Mouse (Mus musculus) neural tube, embryonic 14.5 days (tissue): ENCODE measurements around the gene Map4k2. TPM values are rescaled to one million over a fixed set of nuclear protein-coding genes. Genes with fewer than 3 reads are reported as not detected.
A peak's percentile ranks its signal among the peaks of the same experiment; 100 is the strongest.

Experiments
- ATAC-seq: fragments of 200-750 bp; cut with Nextera tagmentation; 2 replicates; pipeline ENCODE4 v1.8.0; 2017; ENCODE audit warnings: low read depth, mild to moderate bottlenecking, moderate TSS enrichment, moderate library complexity
- H3K27ac ChIP-seq: fragments of 300-500 bp; sonication (generic); 2 replicates; pipeline ENCODE4 v1.5.1; 2014; ENCODE audit warnings: low read depth, mild to moderate bottlenecking, control low read depth, low read length, moderate library complexity, mixed read lengths
- H3K27me3 ChIP-seq: fragments of 300-500 bp; sonication (generic); 2 replicates; pipeline ENCODE4 v1.6.1; 2014; ENCODE audit warnings: low read length; ENCODE audit not compliant: control insufficient read depth, insufficient read depth
- H3K36me3 ChIP-seq: fragments of 300-500 bp; sonication (generic); 2 replicates; pipeline ENCODE4 v1.6.1; 2014; ENCODE audit warnings: low read length, mixed read lengths; ENCODE audit not compliant: control insufficient read depth, insufficient read depth
- H3K4me1 ChIP-seq: fragments of 300-500 bp; sonication (generic); 2 replicates; pipeline ENCODE4 v1.6.1; 2014; ENCODE audit warnings: low read length; ENCODE audit not compliant: control insufficient read depth, insufficient read depth
- H3K4me2 ChIP-seq: fragments of 300-500 bp; sonication (generic); 2 replicates; pipeline ENCODE4 v1.6.1; 2014; ENCODE audit warnings: mild to moderate bottlenecking, low read depth, low read length, control low read depth
- H3K4me3 ChIP-seq: fragments of 300-500 bp; sonication (generic); 2 replicates; pipeline ENCODE4 v1.5.1; 2014; ENCODE audit warnings: low read depth, low read length, control low read depth, mixed read lengths
- H3K9ac ChIP-seq: fragments of 300-500 bp; sonication (generic); replicated peaks from 2 replicates; pipeline ENCODE4 v1.6.1; 2014; ENCODE audit warnings: low read depth, mild to moderate bottlenecking, control low read depth, low read length, mixed read lengths
- H3K9me3 ChIP-seq: fragments of 300-500 bp; sonication (generic); 2 replicates; pipeline ENCODE4 v1.6.1; 2016; ENCODE audit warnings: low read length; ENCODE audit not compliant: control insufficient read depth
- WGBS: fragments of 180-500 bp; shearing (Covaris S2); extraction: QIAGEN DNeasy Blood & Tissue Kit; methylation state at CpG from one replicate; pipeline ENCODE4 v1.1.7; 2014; 5-methylcytosine and 5-hydroxymethylcytosine counted together
- polyA plus RNA-seq: library from polyadenylated mRNA; unstranded; fragments of >200 nt; fragmentation: Nextera tagmentation; extraction: Ambion mirVana; gene quantifications from 2 replicates; pipeline ENCODE4 v1.2.1, GENCODE M21; 2014

Map4k2 gene
- polyA plus RNA-seq, 1 experiment from 2014 or later: 13.3 TPM

DNA sequence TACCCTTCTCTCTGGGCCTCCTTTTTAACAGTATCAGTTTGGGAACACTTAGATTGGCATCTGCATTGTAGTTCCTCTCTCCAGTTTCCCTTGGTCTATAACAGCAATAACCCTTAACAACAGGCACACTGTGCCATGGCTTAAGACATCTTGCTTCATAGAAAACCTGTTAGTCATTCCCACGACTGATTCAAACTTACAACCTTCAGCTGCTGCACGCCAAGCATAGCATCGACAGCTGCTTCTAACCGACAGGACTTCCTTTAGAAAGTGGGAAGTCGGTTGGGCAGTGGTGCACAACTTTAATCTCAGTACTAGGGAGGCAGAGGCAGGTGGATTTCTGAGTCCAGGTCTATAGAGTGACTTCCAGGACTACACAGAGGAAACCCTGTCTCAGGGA lies 9.8 kb upstream of the Map4k2 start:
- no peak overlapping the region for H3K27ac ChIP-seq
- no peaks in the 10 kb centered on the region for H3K27me3 ChIP-seq
- H3K4me3 ChIP-seq: no peak overlapping the region
- H3K4me2 ChIP-seq: no peak overlapping the region
- no peaks in the 10 kb centered on the region for H3K36me3 ChIP-seq
- H3K9ac ChIP-seq: no peak overlapping the region
- no peaks in the 10 kb centered on the region for H3K9me3 ChIP-seq
- no peak for ATAC-seq
- 75% methylated on average over 5 of the region's 5 CpGs for WGBS
- H3K4me1 ChIP-seq: peaks cover 6% of the 10 kb centered on the region

DNA sequence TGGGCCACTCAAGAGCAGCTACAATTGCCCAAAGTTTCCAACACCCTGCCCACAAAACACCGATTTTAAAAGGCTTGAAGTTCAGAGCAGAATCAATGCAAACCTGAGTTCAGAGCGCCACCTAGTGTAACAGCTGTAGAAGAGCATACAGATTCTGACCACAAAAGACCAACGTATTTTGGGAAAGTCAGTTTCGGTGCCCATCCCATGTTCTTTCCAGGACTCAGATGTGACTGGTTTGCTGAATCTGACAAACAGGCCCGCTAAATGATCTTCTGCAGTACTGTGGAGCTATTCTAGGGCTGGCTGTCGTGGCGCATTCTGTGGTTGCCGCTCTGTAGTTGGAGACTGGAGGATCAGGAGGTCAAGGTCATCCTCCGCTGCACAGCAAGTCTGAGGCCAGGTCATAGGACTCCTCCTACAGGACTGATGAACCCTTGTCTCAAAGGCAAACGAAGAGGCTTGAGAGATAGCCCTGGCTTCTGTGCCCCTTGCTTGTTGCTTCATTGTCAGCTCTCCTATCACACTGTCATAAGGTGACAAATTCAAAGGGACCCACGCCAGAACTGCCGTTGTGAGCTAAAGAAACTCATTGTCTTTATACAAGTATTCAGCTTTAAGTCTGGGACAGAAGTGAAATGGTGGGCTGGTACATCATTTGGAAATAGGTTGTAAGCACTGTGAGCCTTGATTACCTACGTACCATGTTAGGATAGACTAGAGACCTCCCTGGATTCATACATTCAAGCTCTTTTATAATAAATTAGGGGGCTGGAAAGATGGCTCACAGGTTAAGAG lies 9.0 kb upstream of the Map4k2 start:
- H3K4me3 ChIP-seq: no peak overlapping the region
- no peaks in the 10 kb centered on the region for H3K9me3 ChIP-seq
- no peak overlapping the region for H3K9ac ChIP-seq
- 26% methylated on average over 13 of the region's 13 CpGs for WGBS
- ATAC-seq: no peak
- no peaks in the 10 kb centered on the region for H3K36me3 ChIP-seq
- no peak overlapping the region for H3K4me2 ChIP-seq
- peaks cover 14% of the 10 kb centered on the region for H3K4me1 ChIP-seq
- no peak overlapping the region for H3K27ac ChIP-seq
- no peaks in the 10 kb centered on the region for H3K27me3 ChIP-seq

DNA sequence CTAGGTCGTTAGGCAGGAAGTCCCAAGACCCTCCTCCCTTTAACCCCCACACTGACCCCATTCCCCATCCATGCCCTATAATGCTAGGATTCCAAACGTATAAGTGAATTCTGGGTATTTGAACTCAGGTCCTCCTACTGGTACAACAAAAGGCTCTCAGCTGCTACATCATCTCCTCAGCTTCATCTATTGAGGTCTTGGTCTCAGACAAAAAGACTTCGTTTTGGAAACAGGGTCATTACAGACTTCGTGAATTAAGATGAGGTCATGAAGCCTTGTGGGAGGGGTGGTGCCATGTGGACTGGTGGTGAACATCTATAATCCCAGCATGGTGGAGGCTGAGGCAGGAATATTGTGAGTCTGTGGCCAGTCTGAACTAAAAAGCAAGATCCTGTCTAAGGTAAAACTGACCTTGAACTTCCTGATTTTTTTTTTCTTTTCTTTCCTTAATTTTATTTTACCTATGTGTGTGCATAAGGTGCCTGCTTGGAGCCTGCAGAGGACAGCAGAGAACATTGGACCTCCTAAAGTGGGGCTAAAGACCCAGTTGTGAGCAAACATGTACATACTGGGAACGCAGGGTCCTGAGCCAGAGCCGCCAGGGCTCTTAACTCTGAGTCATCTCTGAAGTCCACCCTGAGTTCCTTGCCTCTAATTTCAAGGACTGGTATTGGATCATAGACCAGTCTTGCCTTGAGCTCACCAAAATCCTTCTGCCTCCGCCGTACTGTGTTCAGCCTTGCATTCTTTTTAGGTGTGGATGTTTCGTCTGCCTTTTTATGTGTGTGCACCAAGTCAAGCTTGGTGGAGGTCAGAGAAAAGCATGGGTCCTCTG lies 7.0 kb upstream of the Map4k2 start:
- 69% methylated on average over 9 of the region's 9 CpGs for WGBS
- Histone ChIP-seq H3K4me1 (peaks cover 17% of the 10 kb centered on the region), H3K9ac (no peak overlapping the region), H3K4me2 (peak overlapping the region; percentile 94), H3K27me3 (no peaks in the 10 kb centered on the region), H3K27ac (peak overlapping the region; percentile 24; the same call in 1 of the 2 replicates), H3K4me3 (peak overlapping the region; percentile 87; the same call in 1 of the 2 replicates), H3K36me3 (peaks cover 14% of the 10 kb centered on the region), H3K9me3 (no peaks in the 10 kb centered on the region)
- peak; percentile 3; the same call in 1 of the 2 replicates for ATAC-seq

DNA sequence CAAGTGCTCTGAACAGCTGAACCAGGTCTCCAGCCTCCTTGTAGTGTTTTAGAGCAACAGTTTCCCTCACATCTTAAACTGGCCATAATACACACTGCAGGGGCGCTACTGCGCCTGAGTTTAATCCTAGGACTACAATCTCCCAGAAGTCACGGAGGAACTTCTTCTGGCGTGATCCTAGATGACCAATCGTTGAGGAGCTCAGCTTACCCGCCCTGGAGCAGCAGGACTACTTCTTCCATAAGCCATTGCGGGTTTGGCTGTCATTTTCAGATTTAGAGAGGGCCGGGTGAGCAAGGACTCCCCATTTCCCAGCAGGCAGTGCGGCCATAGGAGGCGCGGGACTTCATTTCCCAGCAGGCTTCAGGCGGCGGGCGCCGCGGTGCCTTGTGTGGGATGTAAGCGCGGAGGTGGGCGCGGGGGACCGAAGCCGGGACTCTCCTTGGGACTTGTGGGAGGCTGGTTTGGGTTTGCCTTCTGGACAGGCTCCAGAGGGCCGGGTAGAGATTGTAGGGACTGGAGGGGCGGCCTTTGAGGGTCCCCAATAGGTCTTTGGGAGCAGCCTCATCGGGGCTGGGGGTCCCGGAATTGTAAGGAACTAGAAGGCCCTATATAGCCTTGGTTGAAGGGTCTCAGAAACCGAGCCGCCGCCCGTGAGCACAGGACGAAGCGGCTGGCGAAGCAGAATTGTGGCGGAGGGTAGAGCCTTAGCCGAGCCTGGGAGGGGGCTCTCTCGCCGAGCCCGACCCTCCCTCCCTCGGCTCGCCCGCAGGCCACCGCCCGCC lies 6.1 kb upstream of the Map4k2 start, which contains the start of gene Men1:
Gene Men1 (plus strand): TSS at position 307 of the 785 bp plus-strand sequence.
- Histone ChIP-seq H3K27me3 (no peaks in the 10 kb centered on the region), H3K36me3 (peaks cover 23% of the 10 kb centered on the region), H3K4me1 (peaks cover 17% of the 10 kb centered on the region), H3K9ac (peak within 1 kb of the TSS; percentile 82), H3K27ac (peak within 1 kb of the TSS; percentile 60), H3K4me3 (peak within 1 kb of the TSS; percentile 87), H3K9me3 (no peaks in the 10 kb centered on the region), H3K4me2 (peak within 1 kb of the TSS; percentile 94)
- peak; percentile 94 for ATAC-seq
- under 1% methylated on average over 43 of the region's 43 CpGs for WGBS

DNA sequence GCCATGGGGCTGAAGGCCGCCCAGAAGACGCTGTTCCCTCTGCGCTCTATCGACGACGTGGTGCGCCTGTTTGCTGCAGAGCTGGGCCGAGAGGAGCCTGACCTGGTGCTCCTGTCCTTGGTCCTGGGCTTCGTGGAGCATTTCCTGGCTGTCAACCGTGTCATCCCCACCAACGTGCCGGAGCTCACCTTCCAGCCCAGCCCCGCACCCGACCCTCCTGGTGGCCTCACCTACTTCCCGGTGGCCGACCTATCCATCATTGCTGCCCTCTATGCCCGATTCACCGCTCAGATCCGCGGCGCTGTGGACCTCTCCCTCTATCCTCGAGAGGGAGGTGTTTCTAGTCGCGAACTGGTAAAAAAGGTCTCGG lies 5.5 kb upstream of the Map4k2 start:
- H3K4me1 ChIP-seq: peaks cover 17% of the 10 kb centered on the region
- H3K36me3 ChIP-seq: peaks cover 27% of the 10 kb centered on the region
- peak overlapping the region; percentile 94 for H3K4me2 ChIP-seq
- under 1% methylated on average over 25 of the region's 25 CpGs for WGBS
- no peaks in the 10 kb centered on the region for H3K9me3 ChIP-seq
- ATAC-seq: peak; percentile 39
- peak overlapping the region; percentile 87 for H3K4me3 ChIP-seq
- peak overlapping the region; percentile 60 for H3K27ac ChIP-seq
- no peaks in the 10 kb centered on the region for H3K27me3 ChIP-seq
- H3K9ac ChIP-seq: peak overlapping the region; percentile 82

DNA sequence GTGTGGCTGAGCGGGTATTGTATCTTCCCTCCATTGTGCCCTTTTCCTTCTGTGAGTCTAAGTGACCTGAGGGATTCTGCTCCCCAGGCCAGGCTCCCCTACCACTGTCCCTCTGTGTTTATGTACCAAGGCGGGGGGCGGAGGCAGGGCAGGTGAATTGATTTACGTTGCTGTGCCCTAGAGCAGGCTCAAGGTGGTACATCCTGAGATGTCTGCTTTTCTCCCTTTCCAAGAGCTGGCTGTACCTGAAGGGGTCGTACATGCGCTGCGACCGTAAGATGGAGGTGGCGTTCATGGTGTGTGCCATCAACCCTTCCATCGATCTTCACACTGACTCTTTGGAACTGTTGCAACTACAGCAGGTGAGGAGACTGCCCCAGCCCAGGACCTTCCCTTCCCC lies 4.0 kb upstream of the Map4k2 start:
- Histone ChIP-seq H3K9ac (peak overlapping the region; percentile 82; the same call in 1 of the 2 replicates), H3K27ac (no peak overlapping the region), H3K9me3 (no peaks in the 10 kb centered on the region), H3K4me2 (peak overlapping the region; percentile 94), H3K4me3 (peak overlapping the region; percentile 87; the same call in 1 of the 2 replicates), H3K27me3 (no peaks in the 10 kb centered on the region), H3K36me3 (peaks cover 27% of the 10 kb centered on the region), H3K4me1 (peaks cover 20% of the 10 kb centered on the region)
- WGBS: 93% methylated on average over 10 of the region's 10 CpGs
- no peak for ATAC-seq

DNA sequence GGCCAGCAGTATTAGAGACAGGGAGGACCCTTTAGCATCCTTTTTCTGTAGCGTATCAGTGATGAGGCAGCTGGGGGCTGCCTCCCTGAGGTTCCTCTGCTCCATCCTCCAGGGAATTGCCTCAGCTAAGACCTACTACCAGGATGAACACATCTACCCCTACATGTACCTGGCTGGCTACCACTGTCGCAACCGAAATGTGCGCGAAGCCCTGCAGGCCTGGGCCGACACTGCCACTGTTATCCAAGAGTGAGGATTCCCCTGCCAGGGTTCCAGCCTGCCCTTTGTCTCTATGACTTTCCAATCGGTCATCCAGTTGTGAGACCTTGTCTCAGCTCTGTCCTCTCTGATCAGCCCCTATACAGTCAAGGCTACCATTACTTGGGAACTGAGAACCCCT lies 2.8 kb upstream of the Map4k2 start:
- WGBS: 95% methylated on average over 7 of the region's 7 CpGs

DNA sequence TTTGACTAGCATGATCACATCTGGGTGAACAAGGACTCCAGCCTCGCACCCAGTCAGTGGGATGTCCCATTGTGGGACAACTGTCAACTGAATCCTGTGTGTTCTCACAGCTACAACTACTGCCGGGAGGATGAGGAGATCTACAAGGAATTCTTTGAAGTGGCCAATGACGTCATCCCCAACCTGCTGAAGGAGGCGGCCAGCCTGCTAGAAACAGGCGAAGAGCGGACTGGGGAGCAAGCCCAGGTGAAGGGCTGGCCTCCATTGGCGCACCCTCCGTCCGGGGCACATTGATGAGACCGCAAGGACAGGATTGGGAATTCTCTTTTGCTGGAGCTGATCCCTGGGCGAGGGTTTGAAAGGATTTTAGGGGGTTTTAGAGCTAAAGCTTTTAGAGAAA lies 2.2 kb upstream of the Map4k2 start:
- Histone ChIP-seq H3K9me3 (no peaks in the 10 kb centered on the region), H3K9ac (no peak overlapping the region), H3K27me3 (no peaks in the 10 kb centered on the region), H3K4me3 (no peak overlapping the region), H3K4me2 (no peak overlapping the region), H3K27ac (no peak overlapping the region), H3K36me3 (peaks cover 27% of the 10 kb centered on the region), H3K4me1 (peaks cover 20% of the 10 kb centered on the region)
- WGBS: 93% methylated on average over 11 of the region's 11 CpGs
- ATAC-seq: no peak

More for the DNA sequence above, 2.8 kb upstream of the Map4k2 start:
- no peaks in the 10 kb centered on the region for H3K9me3 ChIP-seq
- no peak overlapping the region for H3K27ac ChIP-seq
- no peak for ATAC-seq
- no peaks in the 10 kb centered on the region for H3K27me3 ChIP-seq
- H3K4me3 ChIP-seq: no peak overlapping the region
- no peak overlapping the region for H3K9ac ChIP-seq
- no peak overlapping the region for H3K4me2 ChIP-seq
- peaks cover 27% of the 10 kb centered on the region for H3K36me3 ChIP-seq
- H3K4me1 ChIP-seq: peaks cover 20% of the 10 kb centered on the region
